Mouse (Mus musculus) layer of hippocampus, postnatal 36 days (tissue): Measurements from ENCODE around the gene Mpg. TPM values are rescaled to one million over a fixed set of nuclear protein-coding genes. Genes with fewer than 3 reads are reported as not detected.
"Not testable (repeated sequence)": the region's sequence is repeated elsewhere in the genome, so short reads cannot be mapped to it uniquely, and the experiment has no call there.

Experiments
- DNase-seq, 2 experiments: peaks; one replicate each; pipeline ENCODE4 v3.0.0; 2022
- total RNA-seq, 2 experiments: library from RNA; stranded (reverse); gene quantifications; 2 replicates each; pipeline ENCODE4 v1.2.3; 2021

Gene Mpg
- 10 to 100 TPM; 16.8 to 17.0 TPM for total RNA-seq

DNA sequence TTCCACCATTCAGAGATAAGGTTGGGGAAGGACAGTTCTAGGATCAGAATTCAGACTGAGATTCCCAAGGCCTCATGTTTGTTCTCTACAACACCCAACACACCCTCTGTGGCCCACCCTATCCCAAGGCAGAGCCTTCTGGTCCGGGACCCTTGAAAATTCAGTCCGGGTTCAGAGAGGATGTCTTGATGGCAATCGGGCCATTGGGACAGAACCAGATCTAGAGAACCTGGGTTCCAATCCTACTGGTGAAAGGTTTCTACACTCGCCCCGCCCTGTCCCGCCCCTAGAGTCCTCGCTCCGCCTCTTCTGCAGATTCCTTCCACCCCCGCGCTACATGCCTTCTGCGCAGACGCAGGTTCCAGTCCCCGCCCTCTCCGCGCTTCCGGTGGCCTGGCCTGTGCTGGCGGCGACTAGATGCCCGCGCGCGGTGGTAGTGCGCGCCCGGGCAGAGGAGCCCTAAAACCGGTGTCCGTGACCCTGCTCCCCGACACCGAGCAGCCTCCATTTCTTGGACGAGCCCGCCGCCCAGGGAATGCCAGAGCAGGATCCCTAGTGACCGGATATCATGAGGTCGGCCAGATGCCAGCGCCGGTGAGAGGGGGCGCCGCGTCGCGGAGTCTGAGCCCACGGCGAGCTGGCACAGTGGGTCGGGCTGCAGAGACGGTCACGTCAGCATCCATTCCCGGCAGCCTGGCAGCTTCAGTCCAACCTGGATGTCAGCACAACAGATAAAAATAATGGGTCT is at the start of gene Mpg:
Gene Mpg (plus strand): TSS at position 382 of the 748 bp plus-strand sequence.
- DNase-seq, result peak; percentile 84 to 86

DNA sequence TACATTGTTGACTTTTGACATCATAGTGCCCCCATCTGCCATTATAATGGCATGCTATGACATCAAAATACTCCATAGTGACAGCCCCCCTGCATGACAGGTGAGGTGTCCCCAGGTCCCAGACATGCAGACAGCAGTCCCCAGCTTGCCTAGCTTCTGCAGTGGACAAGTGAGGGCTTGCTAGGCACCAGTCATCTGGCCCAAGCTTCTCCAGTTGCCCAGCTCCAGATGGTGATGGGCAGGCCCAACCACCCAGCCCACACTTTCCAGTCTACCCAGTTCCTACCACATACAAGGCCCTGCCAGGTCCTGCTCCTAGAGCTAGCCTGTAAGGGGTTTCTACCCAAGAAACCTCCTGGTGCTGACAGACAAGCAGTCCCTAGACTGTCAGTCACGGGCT is 47.8 kb upstream of the Mpg start:
- no peak for DNase-seq

DNA sequence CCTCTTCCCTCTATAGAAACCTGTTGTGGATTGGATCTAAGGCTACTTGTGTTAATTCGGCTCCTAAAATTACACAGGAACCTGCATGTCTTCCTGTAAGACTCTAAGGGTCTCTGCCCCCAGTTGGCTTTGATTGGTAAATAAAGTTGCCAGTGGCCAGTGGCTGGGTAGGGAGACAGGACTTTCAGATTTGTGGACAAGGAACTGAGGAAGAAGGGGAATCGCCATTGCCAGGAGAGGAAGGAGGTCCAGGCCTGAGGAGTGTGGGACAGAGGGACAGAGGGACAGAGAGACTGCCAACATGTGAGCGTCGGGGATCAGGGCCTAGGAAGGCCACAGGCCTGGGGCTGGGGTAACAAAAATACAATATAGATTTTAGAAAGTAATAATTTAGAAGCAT is 45.1 kb upstream of the Mpg start:
- DNase-seq, result no peak

DNA sequence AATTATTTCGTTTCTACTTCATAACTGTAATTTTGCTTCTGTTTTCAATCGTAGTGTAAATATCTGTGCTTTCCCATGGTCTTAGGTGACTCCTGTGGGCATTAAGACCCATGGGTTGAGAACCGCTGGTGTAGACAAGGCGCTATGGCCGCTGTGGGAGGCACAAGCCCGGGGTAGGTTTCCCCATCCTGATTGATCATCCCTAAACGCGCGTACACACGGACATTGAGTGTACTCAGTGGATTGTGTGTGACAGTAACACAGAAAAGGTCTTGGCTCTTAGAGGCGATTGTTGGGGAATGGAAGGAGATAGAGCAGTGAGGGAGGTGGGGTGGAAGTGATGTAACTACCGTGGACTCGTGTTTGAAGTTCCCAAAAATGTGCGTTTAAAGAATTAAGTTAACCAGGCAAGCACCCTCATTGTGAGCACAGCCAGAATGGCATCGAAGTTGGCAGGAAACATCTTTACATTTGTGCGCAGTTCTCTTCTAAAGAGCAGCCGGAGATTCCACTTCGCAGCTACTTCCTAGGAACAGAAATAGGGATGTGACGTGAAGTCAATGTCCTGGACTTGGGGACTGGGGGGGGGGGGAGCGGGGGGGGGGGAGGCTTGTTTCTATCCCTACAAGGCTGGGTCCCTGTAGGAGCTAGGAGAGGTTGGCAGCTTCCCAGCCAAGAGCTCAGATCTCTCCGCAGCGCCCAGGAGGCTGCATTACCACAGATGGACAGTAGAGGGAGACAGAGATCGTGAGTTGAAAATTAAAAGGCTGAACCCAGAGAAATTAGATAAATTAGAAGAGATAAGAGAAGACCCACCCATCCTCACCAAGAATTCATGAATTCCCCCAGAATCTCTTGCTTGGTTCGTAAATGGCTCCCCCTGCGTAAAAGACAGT is 44.1 kb upstream of the Mpg start:
- peak; percentile 81 to 88 for DNase-seq

DNA sequence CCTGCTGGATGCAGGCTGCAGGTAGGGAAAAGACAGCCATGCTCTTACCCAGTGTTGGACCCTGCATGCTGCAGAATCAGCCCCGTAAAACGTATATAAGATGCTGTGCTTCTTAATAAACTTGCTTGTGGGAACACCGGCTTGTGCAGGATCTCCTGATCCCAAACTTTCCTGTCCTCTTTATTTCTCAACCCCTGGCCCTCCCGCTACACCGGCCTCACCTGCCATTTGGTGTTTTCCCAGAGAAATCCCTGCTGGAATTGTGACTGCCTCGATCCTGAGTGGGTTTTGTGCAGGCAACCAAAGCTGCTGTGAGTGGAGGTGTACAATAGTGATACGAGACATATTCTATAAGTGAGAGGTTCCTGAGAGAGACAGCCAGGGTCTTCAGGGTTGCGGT is 41.8 kb upstream of the Mpg start:
- DNase-seq, result no peak

DNA sequence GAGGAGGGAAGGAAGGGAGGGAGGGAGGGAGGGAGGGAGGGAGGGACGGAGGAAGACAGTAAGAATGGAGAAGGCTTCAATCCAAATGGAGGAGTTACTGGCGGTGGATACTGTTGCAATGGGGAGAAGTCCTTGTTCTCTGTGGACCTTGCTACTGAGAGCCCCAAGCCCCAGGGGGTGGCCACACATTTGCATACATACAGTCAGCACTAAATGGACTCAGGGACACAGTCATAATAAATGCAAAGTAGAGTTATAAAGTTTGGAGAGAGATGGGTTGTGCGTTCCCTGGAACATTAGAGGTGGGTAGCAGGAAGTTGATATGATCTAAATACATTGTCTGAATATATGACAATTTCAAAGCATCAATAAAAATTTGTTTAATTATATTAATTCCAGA is 40.3 kb upstream of the Mpg start:
- no peak for DNase-seq

DNA sequence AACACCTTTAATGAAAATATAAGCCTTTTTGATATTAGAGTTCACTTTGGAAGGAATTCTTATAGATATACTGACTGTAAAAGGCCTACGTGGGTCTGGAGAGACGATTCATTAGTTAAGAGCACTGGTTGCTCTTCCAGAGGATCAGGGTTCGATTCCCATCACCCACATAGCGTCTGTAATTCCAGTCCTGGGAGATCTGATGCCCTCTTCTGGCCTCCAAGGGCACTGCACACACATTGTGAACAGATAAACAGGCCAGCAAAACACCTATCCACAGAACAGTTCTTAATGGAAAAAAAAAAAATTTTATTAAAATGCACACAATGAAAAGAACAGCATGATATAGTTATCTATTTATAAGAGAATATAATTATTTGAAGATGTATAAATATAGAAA is 39.0 kb upstream of the Mpg start:
- no peak for DNase-seq

DNA sequence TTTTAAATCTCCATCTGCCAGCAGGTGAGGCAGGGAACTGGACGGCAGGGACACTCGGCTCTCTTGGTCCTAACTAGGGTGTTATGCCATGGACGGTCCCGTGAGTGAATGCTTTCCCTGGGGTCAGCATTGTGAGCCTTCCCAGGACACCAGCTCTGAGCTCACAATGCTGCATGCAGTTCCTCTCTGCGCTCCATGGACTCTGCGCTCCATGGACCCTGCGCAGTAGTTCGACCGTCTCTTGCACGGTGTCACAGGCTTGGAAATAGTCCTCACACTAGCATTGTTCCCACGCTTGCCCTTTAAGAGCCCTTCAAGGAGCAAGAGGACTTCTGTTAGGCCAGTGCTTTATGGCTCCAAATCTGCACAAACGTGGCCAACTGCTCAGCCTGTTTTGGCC is 37.4 kb upstream of the Mpg start:
- no peak for DNase-seq

DNA sequence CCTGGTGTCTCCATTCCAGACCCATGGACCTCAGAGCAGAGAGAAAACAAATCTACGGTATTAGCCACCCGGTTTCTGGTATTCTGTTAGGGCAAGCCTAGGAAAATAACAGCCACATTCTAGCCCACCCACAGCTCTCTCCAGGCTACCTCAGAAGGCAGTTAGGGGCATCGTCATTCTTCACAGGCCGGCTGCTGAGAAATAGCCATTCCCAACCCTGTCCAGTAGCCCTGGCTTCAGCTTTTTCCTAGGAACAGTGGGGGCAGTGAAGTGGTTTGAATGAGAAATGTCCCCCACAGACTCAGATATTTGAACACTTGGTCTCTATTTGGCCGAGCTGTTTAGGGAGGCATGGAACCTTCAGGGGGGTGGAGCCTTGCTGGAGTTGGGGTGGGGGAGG is 36.9 kb upstream of the Mpg start:
- DNase-seq, result no peak

DNA sequence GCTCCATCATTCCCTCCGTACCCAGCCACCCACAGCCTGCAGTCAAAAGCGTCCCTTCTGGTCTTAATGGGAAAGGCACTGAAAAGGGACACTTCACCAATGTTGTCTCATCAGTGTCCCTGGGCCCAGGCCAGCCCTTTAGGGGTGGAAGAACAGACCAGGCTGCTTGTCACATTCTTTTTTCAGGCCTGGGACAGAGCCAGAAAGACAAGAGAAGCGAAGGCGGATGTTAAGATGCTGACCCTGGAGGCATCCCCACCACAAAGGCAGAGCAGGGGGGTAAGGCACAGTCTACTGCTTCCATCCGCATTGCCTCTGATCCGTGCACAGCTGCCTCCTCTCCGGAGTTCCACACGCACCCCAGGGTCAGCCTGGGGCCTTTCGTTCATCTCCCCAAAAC is 36.2 kb upstream of the Mpg start:
- DNase-seq, result no peak

DNA sequence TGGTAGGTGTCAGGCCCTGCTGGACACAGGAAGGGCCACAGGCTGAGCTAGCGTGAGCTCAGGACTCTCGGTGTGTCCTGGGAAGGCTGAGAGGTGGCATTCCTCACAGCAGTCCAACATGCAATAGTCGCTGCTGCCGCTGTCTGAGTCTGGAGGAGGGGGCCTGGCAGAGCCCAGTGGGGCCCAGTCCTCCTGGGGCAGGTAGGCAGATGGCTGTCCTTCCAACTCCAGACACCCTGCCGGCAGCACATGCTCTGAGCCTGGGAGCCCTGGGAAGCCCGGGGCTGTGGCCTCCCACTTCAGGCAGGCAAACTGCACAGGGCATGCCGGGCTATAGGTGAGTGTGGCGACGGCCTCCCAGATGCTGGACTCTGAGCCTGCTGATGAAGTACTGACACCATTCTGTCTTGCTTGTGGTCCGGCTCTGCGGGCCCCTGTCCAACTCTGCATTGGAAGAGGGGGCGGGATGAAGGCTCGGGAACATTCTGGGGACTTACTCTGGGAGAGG is 35.6 kb upstream of the Mpg start:
- DNase-seq, result no peak

DNA sequence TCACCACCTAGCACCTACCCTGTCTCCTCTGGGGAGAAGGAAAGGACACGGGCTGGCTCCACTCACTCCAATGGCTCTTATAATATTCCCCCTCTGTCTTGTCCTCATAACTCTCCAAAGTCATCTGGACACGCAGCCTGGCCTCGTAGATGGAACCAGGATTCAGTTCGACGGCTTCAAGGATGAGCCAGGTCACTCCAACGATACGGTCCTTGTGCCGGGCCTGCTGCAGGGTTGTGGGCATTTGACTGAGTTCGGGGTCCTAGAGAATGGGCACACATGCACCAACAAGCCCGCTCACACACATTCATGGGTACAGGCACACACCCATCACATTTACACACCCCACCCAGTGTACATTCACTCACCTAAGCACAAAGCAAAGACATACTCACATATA is 33.1 kb upstream of the Mpg start:
- DNase-seq, result no peak

DNA sequence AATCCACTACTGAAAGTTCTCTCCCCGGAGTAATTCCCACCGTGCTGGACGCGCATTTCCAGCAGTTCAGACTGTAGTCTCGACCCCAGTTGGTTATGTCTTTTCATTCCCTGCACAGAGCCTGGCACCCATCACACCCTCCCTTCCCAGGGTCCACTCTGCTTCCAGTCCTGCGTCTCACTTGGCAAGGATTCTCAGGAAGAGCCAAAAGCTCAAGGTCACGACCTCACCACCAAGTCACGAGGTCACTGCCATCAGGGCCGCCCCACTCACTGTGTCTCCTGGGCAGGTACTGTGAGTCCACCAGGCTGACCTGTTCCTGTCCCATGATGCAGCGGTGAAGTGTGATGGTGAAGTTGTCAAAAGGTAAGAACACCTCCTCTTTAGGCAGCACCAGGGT is 32.2 kb upstream of the Mpg start:
- no peak for DNase-seq

DNA sequence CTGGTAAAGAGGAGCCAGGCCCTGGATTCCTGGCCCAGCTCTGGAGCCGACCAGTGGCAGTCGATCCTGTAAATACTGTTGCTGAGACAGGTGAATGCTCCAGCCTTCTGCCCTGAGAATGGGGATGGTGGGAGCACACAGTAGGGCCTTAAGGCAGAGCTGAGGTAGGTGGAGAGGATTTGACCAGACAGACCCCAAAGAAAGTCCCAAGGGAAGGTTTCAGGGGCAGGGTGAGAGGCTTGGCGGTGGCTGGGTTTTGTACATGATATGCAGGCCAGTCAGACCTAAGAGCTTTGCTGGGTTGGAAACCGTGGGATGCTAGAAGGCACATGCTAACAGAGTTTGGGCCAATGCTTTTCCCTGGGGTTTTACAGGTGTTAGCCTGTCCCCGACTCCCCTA is 31.7 kb upstream of the Mpg start:
- DNase-seq, result no peak

DNA sequence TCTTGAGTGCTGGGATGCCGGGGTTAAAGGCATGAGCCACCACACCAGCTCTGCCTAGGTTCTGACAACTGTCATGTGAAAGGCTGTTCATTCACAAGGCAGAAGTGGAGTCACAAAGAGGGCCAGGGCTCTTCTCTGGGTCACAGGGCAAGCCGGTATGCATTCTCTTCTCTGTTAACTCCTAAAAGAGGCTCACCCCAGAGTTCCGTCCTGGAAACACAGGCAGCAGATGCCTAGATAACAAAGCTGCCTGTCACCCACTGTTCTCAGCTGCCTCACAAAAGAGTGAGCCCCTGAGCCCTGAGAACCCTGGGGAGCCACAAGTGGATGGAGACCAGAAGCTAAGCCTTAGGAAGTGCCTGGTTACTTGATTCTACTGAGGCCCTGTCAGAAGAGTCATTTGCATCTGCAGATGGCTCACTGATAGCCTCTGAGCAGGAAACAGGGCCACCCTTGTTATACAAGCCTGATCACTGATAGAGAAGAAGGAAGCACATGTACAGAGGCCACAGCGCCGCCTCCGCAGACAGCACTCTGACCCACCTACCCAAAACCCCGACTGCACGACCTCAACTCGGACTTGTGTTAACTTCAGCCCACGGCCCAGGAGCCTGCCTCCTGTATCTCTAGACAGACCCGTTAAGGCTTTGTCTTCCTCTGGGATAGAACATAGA is 30.3 kb upstream of the Mpg start:
- DNase-seq, result no peak

DNA sequence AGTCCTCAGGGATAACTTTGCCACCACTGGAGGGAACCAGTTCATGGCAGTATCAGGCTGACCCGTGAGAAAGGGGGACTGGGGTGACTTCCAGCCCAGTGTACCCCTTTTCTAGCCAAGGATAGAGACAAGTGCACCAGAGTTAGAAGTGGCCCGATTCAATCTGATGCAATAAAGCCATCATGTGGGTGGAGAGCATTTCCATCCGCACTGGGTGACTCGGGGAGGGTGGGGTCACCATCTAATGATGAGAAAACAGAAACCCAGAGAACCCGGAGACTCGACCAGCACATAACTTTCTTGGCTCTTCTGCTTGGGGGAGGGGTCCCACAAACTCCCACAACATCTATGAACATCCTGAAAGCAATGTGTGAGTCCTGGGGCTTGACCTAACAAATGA is 29.6 kb upstream of the Mpg start:
- DNase-seq, result no peak

DNA sequence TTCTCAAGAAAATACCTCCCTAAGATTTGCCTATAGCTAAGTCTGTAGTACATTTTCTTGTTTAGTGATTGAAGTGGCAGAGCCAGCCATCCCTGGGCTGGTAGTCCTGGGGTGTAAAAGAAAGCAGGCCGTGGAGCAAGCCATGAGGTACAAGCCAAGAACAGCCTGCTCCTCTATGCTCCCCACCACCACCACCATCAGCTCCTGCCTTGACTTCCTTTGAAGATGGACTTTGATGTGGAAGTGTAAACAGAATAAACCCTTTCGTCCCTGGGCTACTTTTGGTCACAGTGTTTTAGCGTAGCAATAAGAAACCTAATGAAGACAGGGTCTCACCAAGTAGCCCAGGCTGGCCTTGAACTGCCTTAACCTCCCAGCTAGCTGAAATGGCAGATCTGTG is 28.5 kb upstream of the Mpg start:
- DNase-seq, result no peak

DNA sequence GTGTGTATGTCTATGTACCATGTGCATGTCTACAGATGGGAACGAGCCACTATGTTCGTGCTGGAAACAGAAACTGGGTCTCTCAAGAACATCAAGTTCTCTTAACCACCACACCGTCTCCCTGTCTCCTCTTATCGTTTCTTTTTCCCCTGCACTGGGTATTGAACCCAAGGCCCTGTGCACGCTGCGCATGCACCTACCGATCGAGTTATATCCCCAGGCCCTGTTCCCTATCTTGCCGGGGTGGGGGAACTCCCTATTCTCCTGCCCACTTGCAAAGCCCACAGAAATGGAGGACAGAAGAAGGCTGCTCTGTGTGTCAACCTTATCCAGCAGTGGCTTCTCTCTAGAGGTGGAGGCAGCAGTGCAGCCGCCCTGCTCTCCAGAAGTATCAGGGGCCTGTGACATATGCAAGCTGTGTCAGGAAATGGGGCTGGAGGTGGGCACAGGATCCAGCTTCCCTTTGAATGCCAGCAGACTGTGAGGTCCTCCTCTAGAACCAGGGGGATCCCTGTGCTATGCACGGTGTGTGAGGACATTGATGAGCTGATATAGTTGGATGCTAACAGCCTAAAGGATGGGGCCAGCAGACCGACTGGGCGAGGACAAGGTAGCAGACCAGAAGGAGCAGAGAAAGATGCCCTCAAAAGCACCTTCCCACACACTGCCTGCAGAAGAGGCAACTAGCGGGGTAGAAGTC is 27.9 kb upstream of the Mpg start:
- DNase-seq, result no peak

DNA sequence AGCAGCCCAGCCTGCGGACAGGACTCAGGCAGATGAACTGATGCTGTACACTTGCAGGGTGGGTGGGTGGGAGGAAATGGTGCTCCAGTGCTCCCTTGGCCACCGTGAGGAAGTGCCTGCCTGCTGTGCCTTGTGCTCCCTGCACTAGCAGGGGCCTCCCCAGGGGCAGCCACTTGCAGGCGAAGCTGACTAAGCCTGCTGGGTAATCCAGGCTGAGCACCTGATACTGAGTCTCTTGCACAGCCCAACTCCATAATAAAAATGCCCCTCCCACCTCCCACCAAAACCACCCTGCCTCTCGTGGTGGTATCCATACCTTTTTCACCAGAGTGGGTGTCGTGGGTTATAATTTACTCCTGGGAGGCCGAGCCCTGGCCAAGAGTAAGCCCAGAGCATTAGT is 27.1 kb upstream of the Mpg start:
- no peak for DNase-seq

DNA sequence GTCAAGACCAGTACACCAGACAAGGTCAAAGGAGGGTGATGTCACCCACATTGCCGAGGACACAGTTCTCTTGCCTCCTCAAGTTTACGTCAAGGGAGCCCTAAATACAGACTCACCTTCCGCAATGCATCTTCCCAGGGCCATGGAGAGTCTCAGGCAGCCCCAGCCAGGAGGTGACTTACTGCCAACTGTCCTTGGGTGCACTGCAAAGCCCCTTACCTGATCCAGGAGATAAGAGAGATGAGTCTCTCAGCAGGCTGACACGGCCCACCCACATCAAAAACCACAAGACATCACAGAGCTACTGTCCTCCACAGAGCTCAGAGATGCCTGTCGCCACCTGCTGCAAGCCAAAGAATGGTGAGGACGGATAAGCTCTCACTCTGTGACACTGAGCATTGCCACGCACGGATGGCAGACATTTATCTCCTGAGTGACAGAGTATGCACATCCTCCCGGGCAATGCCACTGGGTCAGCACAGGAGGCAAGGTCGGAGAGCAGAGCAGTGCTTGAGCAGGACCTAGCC is 26.2 kb upstream of the Mpg start, which contains the start of gene Il9r:
Gene Il9r (minus strand): TSS at position 205 of the 527 bp plus-strand sequence.
- no peak for DNase-seq

DNA sequence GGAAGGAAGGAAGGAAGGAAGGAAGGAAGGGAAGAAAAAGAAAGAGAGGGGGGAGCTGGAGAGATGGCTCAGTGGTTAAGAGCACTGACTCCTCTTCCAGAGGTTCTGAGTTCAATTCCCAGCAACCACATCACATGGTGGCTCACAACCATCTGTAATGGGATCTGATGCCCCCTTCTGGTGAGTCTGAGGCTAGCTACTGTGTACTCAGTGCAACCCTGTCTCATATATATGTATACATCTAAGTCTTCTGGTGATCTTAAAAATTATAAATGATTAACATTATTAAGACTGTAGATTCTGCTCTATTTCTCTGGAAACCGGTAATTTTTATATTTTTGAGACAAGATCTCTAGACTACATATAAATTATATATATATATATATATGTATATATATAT is 25.3 kb upstream of the Mpg start:
- not testable (repeated sequence) for DNase-seq
